Mouse (Mus musculus) liver, embryonic 15.5 days (tissue): ENCODE data around the gene Spint4. TPM values are rescaled to one million over a fixed set of nuclear protein-coding genes. Genes with fewer than 3 reads are reported as not detected.
"Not testable (repeated sequence)": the region's sequence is repeated elsewhere in the genome, so short reads cannot be mapped to it uniquely, and the experiment has no call there.

Experiments used
- ATAC-seq: fragments of 200-750 bp; cut with Nextera tagmentation; 2 replicates; pipeline ENCODE4 v1.8.0; 2017; ENCODE audit warnings: moderate number of reproducible peaks, mild to moderate bottlenecking, moderate library complexity; ENCODE audit not compliant: insufficient read depth
- H3K27ac ChIP-seq: fragments of 300-500 bp; sonication (generic); replicated peaks from 2 replicates; pipeline ENCODE4 v1.5.1; 2015; ENCODE audit warnings: mild to moderate bottlenecking, inconsistent platforms
- H3K27me3 ChIP-seq: fragments of 300-500 bp; sonication (generic); 2 replicates; pipeline ENCODE4 v1.6.1; 2015; ENCODE audit warnings: mild to moderate bottlenecking, inconsistent platforms
- H3K36me3 ChIP-seq: fragments of 300-500 bp; sonication (generic); replicated peaks from 2 replicates; pipeline ENCODE4 v1.6.1; 2015; ENCODE audit warnings: moderate library complexity, mild to moderate bottlenecking, inconsistent platforms
- H3K4me1 ChIP-seq: fragments of 300-500 bp; sonication (generic); replicated peaks from 2 replicates; pipeline ENCODE4 v1.6.1; 2015; ENCODE audit warnings: inconsistent platforms
- H3K4me2 ChIP-seq: fragments of 300-500 bp; sonication (generic); 2 replicates; pipeline ENCODE4 v1.6.1; 2015; ENCODE audit warnings: moderate library complexity, mild to moderate bottlenecking, inconsistent platforms
- H3K4me3 ChIP-seq: fragments of 300-500 bp; sonication (generic); replicated peaks from 2 replicates; pipeline ENCODE4 v1.5.1; 2015; ENCODE audit warnings: mild to moderate bottlenecking, inconsistent platforms
- H3K9ac ChIP-seq: fragments of 300-500 bp; sonication (generic); 2 replicates; pipeline ENCODE4 v1.6.1; 2015; ENCODE audit warnings: moderate library complexity, mild to moderate bottlenecking, inconsistent platforms
- H3K9me3 ChIP-seq: fragments of 300-500 bp; sonication (generic); replicated peaks from 2 replicates; pipeline ENCODE4 v1.6.1; 2016; ENCODE audit warnings: inconsistent platforms
- WGBS: fragments of 180-500 bp; shearing (Covaris S2); methylation state at CpG from one replicate; pipeline ENCODE4 v1.1.7; 2015; ENCODE audit warnings: mixed read lengths; ENCODE audit not compliant: insufficient replicate concordance; 5-methylcytosine and 5-hydroxymethylcytosine counted together
- polyA plus RNA-seq: library from polyadenylated mRNA; unstranded; fragments of >200 nt; fragmentation: Nextera tagmentation; extraction: Ambion mirVana; gene quantifications from 2 replicates; pipeline ENCODE4 v1.2.1, GENCODE M21; 2015

Spint4 gene
- polyA plus RNA-seq, 1 experiment from 2014 or later: not detected

GRCm38 (mm10) chr2:164684807-164685206, 13.5 kb upstream of the Spint4 start, which contains the start of gene Wfdc13:
Gene Wfdc13, plus strand, starts transcription at chr2:164685107.
- no peak for ATAC-seq
- Histone ChIP-seq H3K36me3 (no peaks in the 10 kb centered on the region), H3K4me1 (no peaks in the 10 kb centered on the region; the same call in 1 of the 2 replicates), H3K4me3 (no peak within 1 kb of the TSS), H3K9me3 (no peaks in the 10 kb centered on the region), H3K4me2 (no peak within 1 kb of the TSS), H3K9ac (no peak within 1 kb of the TSS), H3K27me3 (0 out of 2 replicates have a peak, but pooled peaks cover 5% of the 10 kb centered on the region), H3K27ac (no peak within 1 kb of the TSS)
- 38% methylated on average over 3 of the region's 3 CpGs for WGBS

GRCm38 (mm10) chr2:164700959-164701358, 2.7 kb downstream of the Spint4 start:
- Histone ChIP-seq H3K4me3 (no peak overlapping the region), H3K27ac (no peak overlapping the region), H3K9ac (no peak overlapping the region), H3K9me3 (no peaks in the 10 kb centered on the region), H3K4me1 (no peaks in the 10 kb centered on the region), H3K36me3 (no peaks in the 10 kb centered on the region), H3K27me3 (no peaks in the 10 kb centered on the region), H3K4me2 (no peak overlapping the region)
- ATAC-seq: no peak
- 56% methylated on average over 5 of the region's 5 CpGs for WGBS

- no peak overlapping the region for H3K27ac ChIP-seq
- H3K4me2 ChIP-seq: no peak overlapping the region
- H3K36me3 ChIP-seq: no peaks in the 10 kb centered on the region
- H3K4me1 ChIP-seq: no peaks in the 10 kb centered on the region
- 57% methylated on average over 5 of the region's 5 CpGs for WGBS
- no peak overlapping the region for H3K4me3 ChIP-seq
- no peaks in the 10 kb centered on the region for H3K27me3 ChIP-seq
- ATAC-seq: no peak
- H3K9ac ChIP-seq: no peak overlapping the region
- no peaks in the 10 kb centered on the region for H3K9me3 ChIP-seq
These were observed 3.5 kb downstream of the Spint4 start for GRCm38 (mm10) chr2:164701761-164702160.

- Histone ChIP-seq H3K27me3 (no peaks in the 10 kb centered on the region), H3K4me3 (no peak overlapping the region), H3K4me2 (no peak overlapping the region), H3K4me1 (no peaks in the 10 kb centered on the region), H3K9ac (no peak overlapping the region), H3K36me3 (no peaks in the 10 kb centered on the region), H3K9me3 (no peaks in the 10 kb centered on the region), H3K27ac (no peak overlapping the region)
- no peak for ATAC-seq
- WGBS: 50% methylated on average over 5 of the region's 5 CpGs
These were observed 5.9 kb downstream of the Spint4 start for GRCm38 (mm10) chr2:164704235-164704634.

- no peak overlapping the region for H3K27ac ChIP-seq
- no peak overlapping the region for H3K9ac ChIP-seq
- H3K4me1 ChIP-seq: no peaks in the 10 kb centered on the region
- H3K4me2 ChIP-seq: no peak overlapping the region
- 67% methylated on average over 6 of the region's 6 CpGs for WGBS
- H3K9me3 ChIP-seq: no peaks in the 10 kb centered on the region
- no peak overlapping the region for H3K4me3 ChIP-seq
- H3K36me3 ChIP-seq: no peaks in the 10 kb centered on the region
- no peak for ATAC-seq
- no peaks in the 10 kb centered on the region for H3K27me3 ChIP-seq
These were observed 7.0 kb downstream of the Spint4 start for GRCm38 (mm10) chr2:164705328-164705727.

- H3K9ac ChIP-seq: no peak overlapping the region
- no peak overlapping the region for H3K4me2 ChIP-seq
- no peaks in the 10 kb centered on the region for H3K36me3 ChIP-seq
- 73% methylated on average over 14 of the region's 14 CpGs for WGBS
- no peaks in the 10 kb centered on the region for H3K27me3 ChIP-seq
- H3K27ac ChIP-seq: no peak overlapping the region
- H3K4me3 ChIP-seq: no peak overlapping the region
- no peak for ATAC-seq
- no peaks in the 10 kb centered on the region for H3K4me1 ChIP-seq
- H3K9me3 ChIP-seq: no peaks in the 10 kb centered on the region
These were observed 7.7 kb downstream of the Spint4 start for GRCm38 (mm10) chr2:164705991-164706390.

GRCm38 (mm10) chr2:164715005-164715404, 16.7 kb downstream of the Spint4 start, which contains the start of gene Spint5:
Gene Spint5, plus strand, starts transcription at chr2:164715305.
- Histone ChIP-seq H3K4me1 (no peaks in the 10 kb centered on the region), H3K27me3 (no peaks in the 10 kb centered on the region; the same call in 1 of the 2 replicates), H3K4me3 (no peak within 1 kb of the TSS), H3K27ac (no peak within 1 kb of the TSS), H3K9ac (no peak within 1 kb of the TSS), H3K36me3 (no peaks in the 10 kb centered on the region), H3K9me3 (no peaks in the 10 kb centered on the region), H3K4me2 (no peak within 1 kb of the TSS)
- WGBS: 51% methylated on average over 6 of the region's 6 CpGs
- ATAC-seq: no peak

GRCm38 (mm10) chr2:164716194-164716786, 18.0 kb downstream of the Spint4 start:
- not testable (repeated sequence) for H3K9me3 ChIP-seq, H3K27me3 ChIP-seq, H3K36me3 ChIP-seq, H3K9ac ChIP-seq, H3K4me3 ChIP-seq, H3K4me1 ChIP-seq, H3K4me2 ChIP-seq, ATAC-seq, H3K27ac ChIP-seq
- 73% methylated on average over 23 of the region's 23 CpGs for WGBS

GRCm38 (mm10) chr2:164723276-164723675, 25.0 kb downstream of the Spint4 start:
- Histone ChIP-seq H3K4me1 (no peaks in the 10 kb centered on the region), H3K9me3 (no peaks in the 10 kb centered on the region), H3K36me3 (no peaks in the 10 kb centered on the region), H3K4me2 (no peak overlapping the region), H3K27ac (no peak overlapping the region), H3K27me3 (peaks cover 3% of the 10 kb centered on the region; the same call in 1 of the 2 replicates), H3K9ac (no peak overlapping the region), H3K4me3 (no peak overlapping the region)
- 52% methylated on average over 4 of the region's 4 CpGs for WGBS
- ATAC-seq: no peak

GRCm38 (mm10) chr2:164725895-164726619, 27.8 kb downstream of the Spint4 start:
- no peak overlapping the region for H3K4me2 ChIP-seq
- no peaks in the 10 kb centered on the region for H3K9me3 ChIP-seq
- H3K4me3 ChIP-seq: no peak overlapping the region
- H3K36me3 ChIP-seq: no peaks in the 10 kb centered on the region
- peaks cover 6% of the 10 kb centered on the region; the same call in 1 of the 2 replicates for H3K27me3 ChIP-seq
- no peak overlapping the region for H3K9ac ChIP-seq
- ATAC-seq: peak; percentile 60; the same call in 1 of the 2 replicates
- WGBS: 16% methylated on average over 6 of the region's 6 CpGs
- no peaks in the 10 kb centered on the region for H3K4me1 ChIP-seq
- no peak overlapping the region for H3K27ac ChIP-seq

GRCm38 (mm10) chr2:164731719-164732118, 33.4 kb downstream of the Spint4 start:
- ATAC-seq: no peak

More at GRCm38 (mm10) chr2:164731719-164732118, 33.4 kb downstream of the Spint4 start:
- no peaks in the 10 kb centered on the region for H3K9me3 ChIP-seq
- peaks cover 19% of the 10 kb centered on the region for H3K27me3 ChIP-seq
- no peak overlapping the region for H3K4me3 ChIP-seq
- H3K4me1 ChIP-seq: 0 out of 2 replicates have a peak, but pooled peaks cover 4% of the 10 kb centered on the region
- no peaks in the 10 kb centered on the region for H3K36me3 ChIP-seq
- H3K4me2 ChIP-seq: no peak overlapping the region
- 62% methylated on average over 5 of the region's 5 CpGs for WGBS
- no peak overlapping the region for H3K9ac ChIP-seq
- H3K27ac ChIP-seq: no peak overlapping the region
